Mouse (Mus musculus) gonadal fat pad, adult 2 months (tissue): ENCODE results near the gene Cenpv. TPM values are rescaled to one million over a fixed set of nuclear protein-coding genes. Genes with fewer than 3 reads are reported as not detected.
"Not testable (repeated sequence)": the region's sequence is repeated elsewhere in the genome, so short reads cannot be mapped to it uniquely, and the experiment has no call there.

Source experiments
- DNase-seq: peaks from one replicate; pipeline ENCODE4 v3.0.0-alpha.2; 2012; ENCODE audit warnings: low read depth
- polyA plus RNA-seq: library from polyadenylated mRNA; depleted of rRNA; stranded (reverse); fragments of >200 nt; gene quantifications from 2 replicates; pipeline ENCODE4 v1.2.3, GENCODE M21; 2012

Gene Cenpv
- polyA plus RNA-seq, 1 experiment, result 24.3 TPM

GRCm38 (mm10) chr11:62553633-62554032 lies 14.6 kb upstream of the Cenpv start:
- no peak for DNase-seq

GRCm38 (mm10) chr11:62553186-62553585 lies 14.1 kb upstream of the Cenpv start:
- no peak for DNase-seq

- DNase-seq, result no peak
Observed at GRCm38 (mm10) chr11:62551226-62552119, 12.4 kb upstream of the Cenpv start.

- DNase-seq, result no peak
Observed at GRCm38 (mm10) chr11:62550727-62551225, 11.7 kb upstream of the Cenpv start, which contains the start of gene Ubb. Ubb (plus strand) TSS chr11:62551171.

DNA sequence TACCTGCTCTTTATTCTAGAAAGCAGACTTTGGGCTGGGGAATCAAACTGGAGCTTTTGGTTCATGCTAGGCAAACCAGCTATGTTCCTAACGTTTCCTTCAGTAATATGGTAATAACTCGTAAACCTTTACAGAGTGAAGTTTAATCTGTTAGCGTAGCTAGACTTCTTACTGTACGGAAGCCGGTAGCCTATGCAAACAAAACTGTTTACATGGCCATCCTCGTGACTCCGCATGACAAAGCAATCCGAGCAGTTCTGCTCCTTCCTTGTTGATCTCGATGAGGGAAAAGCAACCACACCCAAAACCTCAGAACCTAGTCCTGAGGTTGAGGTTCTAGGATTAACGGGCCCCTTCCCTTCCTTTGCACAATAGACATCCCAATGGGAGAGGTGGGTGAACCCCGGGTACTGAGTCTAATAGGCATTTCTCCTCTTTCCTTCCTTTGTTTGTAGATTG lies 11.2 kb upstream of the Cenpv start:
- no peak for DNase-seq

- no peak for DNase-seq
Observed at GRCm38 (mm10) chr11:62549782-62550181, 10.7 kb upstream of the Cenpv start.

DNA sequence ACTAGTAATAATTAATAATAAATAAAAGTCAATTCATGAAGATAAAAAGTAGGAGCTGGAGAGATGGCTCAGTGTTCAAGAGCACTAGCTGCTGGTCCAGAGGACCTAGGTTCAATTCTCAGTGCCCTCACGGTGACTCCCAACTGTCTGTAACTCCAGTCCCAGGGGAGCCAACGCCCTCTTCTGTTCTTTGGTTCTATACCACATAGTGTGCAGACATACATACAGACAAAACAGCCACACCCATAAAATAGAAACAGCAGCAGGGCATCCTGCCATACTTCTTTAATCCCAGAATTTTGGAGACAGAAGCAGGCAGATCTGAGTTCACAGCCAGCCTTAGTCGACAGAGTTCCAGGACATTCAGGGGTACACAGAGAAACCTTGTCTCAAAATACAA lies 4.9 kb upstream of the Cenpv start:
- DNase-seq, result no peak

DNA sequence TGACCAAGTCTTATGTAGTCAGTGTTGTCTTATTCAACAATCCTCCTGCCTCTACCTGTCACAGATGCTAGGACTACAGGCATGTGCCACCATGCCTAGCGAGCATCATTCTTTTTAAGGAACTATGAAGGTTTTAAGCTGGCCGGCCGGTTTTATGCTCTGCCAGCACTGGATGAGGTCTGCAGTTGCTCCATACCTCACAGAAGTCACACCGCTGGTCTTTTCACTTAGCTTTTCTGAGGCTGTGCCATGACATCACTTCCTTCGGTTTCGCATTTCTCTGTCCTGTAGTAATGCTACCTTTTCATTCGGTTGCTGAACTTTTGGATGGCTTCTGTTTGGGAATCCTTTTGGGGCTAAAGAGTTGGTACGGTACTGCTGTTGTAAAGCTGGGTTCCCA lies 2.5 kb upstream of the Cenpv start:
- DNase-seq, result no peak

GRCm38 (mm10) chr11:62540969-62541368 lies 1.9 kb upstream of the Cenpv start:
- no peak for DNase-seq

DNA sequence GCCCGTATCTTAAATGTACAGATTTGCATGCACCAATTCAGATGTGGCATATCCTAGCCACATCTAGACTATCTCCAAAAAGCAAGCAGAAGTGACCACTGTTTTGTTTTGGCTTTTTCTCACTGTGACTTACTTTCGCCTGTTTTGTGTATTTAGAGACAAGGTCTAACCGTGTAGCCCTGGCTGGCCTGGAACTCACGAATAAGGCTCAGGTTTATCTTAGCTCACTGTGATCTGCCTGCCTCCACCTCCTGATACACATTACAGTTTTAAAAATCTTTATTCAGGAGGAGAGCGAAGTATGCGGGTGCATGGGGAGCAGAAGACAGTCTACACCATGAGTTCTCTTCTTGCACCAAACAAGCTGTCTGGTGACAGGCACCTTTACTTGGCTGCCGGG lies 1.1 kb upstream of the Cenpv start:
- DNase-seq, result no peak

DNA sequence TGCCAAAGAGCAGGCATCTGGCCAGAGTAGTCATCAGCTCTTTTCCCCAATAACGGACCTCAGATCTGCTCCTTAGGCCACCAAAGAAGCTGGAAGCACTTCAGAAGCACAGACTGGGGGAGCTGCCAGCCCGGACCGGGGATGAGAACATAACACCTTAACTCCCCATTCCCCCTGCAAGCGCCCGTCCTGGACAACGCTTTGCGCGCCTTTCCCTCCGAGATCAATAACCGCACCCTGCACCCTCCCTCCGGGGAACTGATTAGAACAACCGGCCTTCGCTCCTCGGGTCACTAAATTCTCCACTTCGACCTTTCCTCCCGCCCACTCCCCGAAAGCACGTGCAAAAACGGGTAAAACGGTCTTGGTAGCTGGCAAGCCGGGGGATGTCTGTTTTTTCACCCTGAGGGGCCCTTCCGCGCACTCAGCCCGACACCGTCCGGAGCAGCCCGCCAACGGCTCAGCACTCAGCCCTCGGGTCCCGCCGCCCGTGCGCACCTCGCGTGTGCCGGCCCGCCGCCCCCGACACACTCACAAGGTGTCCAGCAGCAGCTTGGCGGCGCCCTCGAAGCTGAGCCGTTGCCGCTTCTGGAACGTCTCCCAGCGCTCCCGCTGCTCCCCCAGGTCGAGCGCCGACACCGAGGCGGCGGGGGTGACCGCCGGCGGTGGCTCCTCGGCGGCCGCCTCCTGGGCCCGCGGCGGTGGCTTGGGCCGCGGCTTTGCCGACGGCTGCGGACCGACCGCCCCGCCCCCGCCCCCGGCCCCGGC lies 556 bp downstream of the Cenpv start:
- DNase-seq, result no peak

GRCm38 (mm10) chr11:62537590-62537989 lies 1.5 kb downstream of the Cenpv start:
- DNase-seq, result no peak

DNA sequence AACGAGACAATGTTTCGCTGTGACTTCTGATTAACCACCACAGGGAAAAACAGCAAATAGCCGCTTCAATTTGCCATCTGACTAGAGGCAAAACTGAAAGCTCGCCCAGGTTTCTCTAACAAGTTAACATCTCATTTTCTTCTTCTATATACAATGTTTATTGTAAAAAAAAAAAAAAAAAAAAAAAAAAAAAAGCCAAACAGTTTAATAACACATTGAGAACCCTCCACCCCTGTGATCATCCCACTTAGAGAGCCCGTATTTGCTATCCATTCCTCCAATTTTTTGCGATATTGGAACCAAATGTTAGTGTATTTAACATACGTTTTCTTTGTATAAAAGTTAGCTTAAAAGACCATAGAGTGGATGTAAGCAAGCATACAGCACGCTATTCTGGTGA lies 2.0 kb downstream of the Cenpv start:
- DNase-seq, result no peak

DNA sequence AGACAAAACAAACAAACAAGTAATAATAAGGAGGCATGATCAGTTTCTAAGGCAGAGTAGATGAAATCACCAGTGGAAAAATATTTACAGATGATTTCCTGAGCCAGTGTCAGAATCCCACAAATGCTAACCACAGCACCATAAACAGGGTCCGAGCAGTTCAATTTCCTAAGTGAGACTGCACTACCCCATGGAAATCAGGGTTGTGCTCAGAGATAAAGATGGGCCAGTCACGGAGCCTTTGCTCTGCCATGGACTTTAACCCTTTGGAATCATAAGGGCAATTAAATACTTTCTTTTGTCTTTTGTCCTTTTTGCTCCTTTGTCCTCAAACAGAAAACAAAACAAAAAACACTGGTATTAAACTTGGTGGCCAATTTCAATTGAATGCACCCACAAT lies 16.8 kb downstream of the Cenpv start:
- no peak for DNase-seq

- no peak for DNase-seq
Observed at GRCm38 (mm10) chr11:62518991-62519390, 20.1 kb downstream of the Cenpv start.

DNA sequence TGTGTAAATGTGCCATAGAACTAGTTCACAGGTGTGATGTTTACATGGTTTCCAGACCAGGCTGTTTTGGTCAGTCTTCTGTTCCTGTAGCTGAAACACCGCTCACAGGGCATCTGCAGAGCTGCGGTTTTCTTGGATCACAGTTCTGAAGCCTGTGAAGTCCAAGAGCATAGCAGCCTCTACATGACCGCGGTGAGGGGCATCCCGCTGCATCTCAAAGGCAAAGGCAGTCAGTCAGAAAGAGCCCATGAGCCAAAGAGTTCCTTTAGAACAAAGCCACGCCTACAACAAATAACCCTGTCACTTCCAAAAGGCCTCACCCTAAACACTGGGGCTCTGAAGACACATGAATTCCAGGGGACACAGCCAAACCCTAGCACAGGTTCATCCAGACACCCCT lies 25.8 kb downstream of the Cenpv start:
- DNase-seq, result no peak

DNA sequence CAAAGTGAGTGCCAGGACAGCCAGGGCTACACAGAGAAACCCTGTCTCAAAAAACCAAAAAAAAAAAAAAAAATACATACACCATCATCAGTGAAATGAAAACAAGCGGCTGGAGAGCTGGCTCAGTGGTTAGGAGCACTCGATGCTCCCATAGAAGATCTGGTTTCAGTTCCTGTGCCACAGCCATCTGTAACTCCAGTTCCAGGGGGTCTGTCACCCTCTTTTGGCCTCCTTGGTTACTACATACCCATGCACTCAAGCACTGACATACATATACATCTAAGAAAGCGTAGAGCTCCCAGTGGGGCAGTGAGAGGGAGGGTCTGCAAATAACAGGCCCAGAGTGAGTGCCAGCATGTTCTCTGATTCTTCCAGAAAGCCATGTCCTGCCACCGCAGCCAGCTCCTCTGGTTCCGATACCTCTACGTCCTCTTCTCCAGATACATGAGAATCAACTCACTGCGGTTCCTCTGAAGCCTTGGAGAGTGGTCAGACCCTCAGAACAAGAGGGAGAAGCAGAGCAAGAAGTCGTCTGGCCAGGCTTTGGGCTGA lies 26.5 kb downstream of the Cenpv start:
- no peak for DNase-seq

- no peak for DNase-seq
Observed at GRCm38 (mm10) chr11:62511444-62512202, 27.4 kb downstream of the Cenpv start.

GRCm38 (mm10) chr11:62510956-62511355 lies 28.1 kb downstream of the Cenpv start:
- DNase-seq, result no peak

DNA sequence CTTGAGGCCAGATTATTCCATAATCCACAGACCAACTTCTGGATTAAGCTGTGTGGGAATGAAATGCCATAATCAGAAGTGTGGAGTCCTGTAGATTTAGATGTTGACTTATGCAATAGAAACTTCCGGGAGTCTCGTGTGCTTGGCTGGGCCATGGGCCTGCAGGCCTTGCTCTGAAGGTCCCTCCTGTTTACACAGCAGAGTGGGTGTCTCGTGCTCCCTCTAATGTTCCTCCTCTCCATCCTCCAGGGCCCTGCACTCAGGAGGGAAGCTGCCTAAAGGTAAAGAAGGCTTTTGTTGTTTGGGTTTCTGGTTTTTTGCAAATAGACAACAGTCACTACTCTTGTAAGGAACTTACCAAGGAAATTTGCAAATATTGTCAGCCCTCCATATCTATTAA lies 29.5 kb downstream of the Cenpv start:
- no peak for DNase-seq

DNA sequence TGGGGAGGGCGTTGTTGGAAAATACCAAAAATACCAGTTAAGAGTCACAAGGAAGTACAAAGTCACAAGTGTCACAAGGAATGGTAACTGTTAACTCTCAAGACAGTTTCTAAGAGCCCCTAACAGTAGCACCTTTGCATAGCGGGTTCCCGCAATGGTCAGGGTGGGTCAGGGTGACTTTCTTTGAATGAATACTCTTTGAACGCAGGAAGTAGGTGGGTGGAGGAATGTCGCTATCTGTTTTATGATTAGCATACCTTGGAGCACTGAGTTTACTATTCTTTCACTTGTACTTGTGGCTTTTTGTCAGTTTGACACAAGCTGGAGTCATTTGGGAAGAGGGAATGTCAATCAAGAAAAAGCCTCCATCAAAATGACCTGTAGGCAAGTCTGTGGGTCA lies 30.2 kb downstream of the Cenpv start:
- not testable (repeated sequence) for DNase-seq

- not testable (repeated sequence) for DNase-seq
Observed at GRCm38 (mm10) chr11:62508365-62508764, 30.7 kb downstream of the Cenpv start.
